Mouse (Mus musculus) lung, postnatal 10 days (tissue): Measurements from ENCODE around the gene Adamts3.
A peak's percentile ranks its signal among the peaks of the same experiment; 100 is the strongest.

ENCODE experiments used
- DNase-seq: peaks from one replicate; pipeline ENCODE4 v3.0.0; 2021

Adamts3 gene

GRCm38 (mm10) chr5:89701241-89702007 lies 181.7 kb downstream of the Adamts3 start:
- peak; percentile 26 for DNase-seq

GRCm38 (mm10) chr5:89687826-89688225 lies 195.3 kb downstream of the Adamts3 start:
- no peak for DNase-seq

GRCm38 (mm10) chr5:89679871-89680536 lies 203.1 kb downstream of the Adamts3 start:
- peak; percentile 71 for DNase-seq

GRCm38 (mm10) chr5:89678148-89678547 lies 205.0 kb downstream of the Adamts3 start:
- no peak for DNase-seq

- DNase-seq = no peak
Measured at GRCm38 (mm10) chr5:89674066-89674848, 208.9 kb downstream of the Adamts3 start.

- no peak for DNase-seq
Measured at GRCm38 (mm10) chr5:89672950-89673349, 210.2 kb downstream of the Adamts3 start.

- DNase-seq = no peak
Measured at GRCm38 (mm10) chr5:89654327-89654726, 228.8 kb downstream of the Adamts3 start.

- DNase-seq = no peak
Measured at GRCm38 (mm10) chr5:89653862-89654261, 229.3 kb downstream of the Adamts3 start.

GRCm38 (mm10) chr5:89646940-89647339 lies 236.2 kb downstream of the Adamts3 start:
- DNase-seq = no peak

GRCm38 (mm10) chr5:89635434-89635833 lies 247.7 kb downstream of the Adamts3 start:
- DNase-seq = no peak

GRCm38 (mm10) chr5:89631599-89631998 lies 251.5 kb downstream of the Adamts3 start:
- no peak for DNase-seq
